Mouse (Mus musculus): ENCODE results near the gene St6galnac3. TPM values are rescaled to one million over a fixed set of nuclear protein-coding genes. Genes with fewer than 3 reads are reported as not detected.

Gene St6galnac3
- polyA plus RNA-seq, 1 experiment from 2014 or later, result 8.5 TPM

- TF ChIP-seq CTCF (IDR thresholded peaks at IDR 0.05; ENCODE audit: low read depth), result no peak
- H3K9ac ChIP-seq (ENCODE audit: low read depth, low read length), result no peak overlapping the region
- no peak overlapping the region for H3K27ac ChIP-seq (ENCODE audit: low read depth, low read length)
- no peaks in the 10 kb centered on the region for H3K36me3 ChIP-seq (ENCODE audit: control insufficient read depth, insufficient read depth)
- no peaks in the 10 kb centered on the region for H3K4me1 ChIP-seq (replicated peaks; ENCODE audit: control insufficient read depth, insufficient read depth, low read length)
- H3K4me3 ChIP-seq (ENCODE audit: low read depth, low read length), result no peak overlapping the region
- H3K4me2 ChIP-seq (replicated peaks; ENCODE audit: low read depth), result no peak overlapping the region
- H3K27me3 ChIP-seq (replicated peaks; ENCODE audit: control insufficient read depth, insufficient read depth, low read length), result no peaks in the 10 kb centered on the region
- ATAC-seq, result no peak
- H3K9me3 ChIP-seq (ENCODE audit: control insufficient read depth), result no peaks in the 10 kb centered on the region
- WGBS, result 77% methylated on average over 5 of the region's 5 CpGs
These were observed 244.4 kb downstream of the St6galnac3 start for GRCm38 (mm10) chr3:153480636-153481006.

GRCm38 (mm10) chr3:153480005-153480635 is 244.9 kb downstream of the St6galnac3 start:
- H3K9ac ChIP-seq (ENCODE audit: low read depth, low read length), result no peak overlapping the region

GRCm38 (mm10) chr3:153475919-153476318 is 249.1 kb downstream of the St6galnac3 start:
- ATAC-seq, result no peak
- Histone ChIP-seq H3K36me3 (ENCODE audit: control insufficient read depth, insufficient read depth) (no peaks in the 10 kb centered on the region), H3K9me3 (ENCODE audit: control insufficient read depth) (no peaks in the 10 kb centered on the region), H3K9ac (ENCODE audit: low read depth, low read length) (no peak overlapping the region), H3K27me3 (replicated peaks; ENCODE audit: control insufficient read depth, insufficient read depth, low read length) (no peaks in the 10 kb centered on the region), H3K4me2 (replicated peaks; ENCODE audit: low read depth) (no peak overlapping the region), H3K4me3 (ENCODE audit: low read depth, low read length) (no peak overlapping the region), H3K4me1 (replicated peaks; ENCODE audit: control insufficient read depth, insufficient read depth, low read length) (no peaks in the 10 kb centered on the region), H3K27ac (ENCODE audit: low read depth, low read length) (no peak overlapping the region)
- TF ChIP-seq CTCF (IDR thresholded peaks at IDR 0.05; ENCODE audit: low read depth), result no peak
- WGBS, result 91% methylated on average over 9 of the region's 9 CpGs

More at GRCm38 (mm10) chr3:153480005-153480635, 244.9 kb downstream of the St6galnac3 start:
- no peak overlapping the region for H3K4me3 ChIP-seq (ENCODE audit: low read depth, low read length)
- no peaks in the 10 kb centered on the region for H3K36me3 ChIP-seq (ENCODE audit: control insufficient read depth, insufficient read depth)
- no peak for TF ChIP-seq CTCF (IDR thresholded peaks at IDR 0.05; ENCODE audit: low read depth)
- no peak overlapping the region for H3K27ac ChIP-seq (ENCODE audit: low read depth, low read length)
- H3K4me2 ChIP-seq (replicated peaks; ENCODE audit: low read depth), result no peak overlapping the region
- H3K27me3 ChIP-seq (replicated peaks; ENCODE audit: control insufficient read depth, insufficient read depth, low read length), result no peaks in the 10 kb centered on the region
- no peak for ATAC-seq
- no peaks in the 10 kb centered on the region for H3K4me1 ChIP-seq (replicated peaks; ENCODE audit: control insufficient read depth, insufficient read depth, low read length)
- no peaks in the 10 kb centered on the region for H3K9me3 ChIP-seq (ENCODE audit: control insufficient read depth)
- WGBS, result 82% methylated on average over 3 of the region's 3 CpGs

GRCm38 (mm10) chr3:153475461-153475860 is 249.5 kb downstream of the St6galnac3 start:
- no peaks in the 10 kb centered on the region for H3K9me3 ChIP-seq (ENCODE audit: control insufficient read depth)
- no peak overlapping the region for H3K27ac ChIP-seq (ENCODE audit: low read depth, low read length)
- no peak for TF ChIP-seq CTCF (IDR thresholded peaks at IDR 0.05; ENCODE audit: low read depth)
- WGBS, result 93% methylated on average over 20 of the region's 20 CpGs
- no peaks in the 10 kb centered on the region for H3K27me3 ChIP-seq (replicated peaks; ENCODE audit: control insufficient read depth, insufficient read depth, low read length)
- no peaks in the 10 kb centered on the region for H3K36me3 ChIP-seq (ENCODE audit: control insufficient read depth, insufficient read depth)
- H3K4me1 ChIP-seq (replicated peaks; ENCODE audit: control insufficient read depth, insufficient read depth, low read length), result no peaks in the 10 kb centered on the region
- ATAC-seq, result no peak
- H3K9ac ChIP-seq (ENCODE audit: low read depth, low read length), result no peak overlapping the region
- no peak overlapping the region for H3K4me2 ChIP-seq (replicated peaks; ENCODE audit: low read depth)
- H3K4me3 ChIP-seq (ENCODE audit: low read depth, low read length), result no peak overlapping the region

- Histone ChIP-seq H3K9ac (ENCODE audit: low read depth, low read length) (no peak overlapping the region), H3K4me1 (replicated peaks; ENCODE audit: control insufficient read depth, insufficient read depth, low read length) (no peaks in the 10 kb centered on the region), H3K27ac (ENCODE audit: low read depth, low read length) (no peak overlapping the region), H3K27me3 (replicated peaks; ENCODE audit: control insufficient read depth, insufficient read depth, low read length) (no peaks in the 10 kb centered on the region), H3K36me3 (ENCODE audit: control insufficient read depth, insufficient read depth) (no peaks in the 10 kb centered on the region), H3K4me2 (replicated peaks; ENCODE audit: low read depth) (no peak overlapping the region), H3K9me3 (ENCODE audit: control insufficient read depth) (no peaks in the 10 kb centered on the region), H3K4me3 (ENCODE audit: low read depth, low read length) (no peak overlapping the region)
- TF ChIP-seq CTCF (IDR thresholded peaks at IDR 0.05; ENCODE audit: low read depth), result no peak
- 81% methylated on average over 11 of the region's 11 CpGs for WGBS
- no peak for ATAC-seq
These were observed 252.1 kb downstream of the St6galnac3 start for GRCm38 (mm10) chr3:153472583-153473471.

GRCm38 (mm10) chr3:153463849-153464248 is 261.1 kb downstream of the St6galnac3 start:
- Histone ChIP-seq H3K9me3 (ENCODE audit: control insufficient read depth) (0 out of 2 replicates have a peak, but pooled peaks cover 4% of the 10 kb centered on the region), H3K4me2 (replicated peaks; ENCODE audit: low read depth) (no peak overlapping the region), H3K36me3 (ENCODE audit: control insufficient read depth, insufficient read depth) (no peaks in the 10 kb centered on the region), H3K4me3 (ENCODE audit: low read depth, low read length) (no peak overlapping the region), H3K9ac (ENCODE audit: low read depth, low read length) (no peak overlapping the region), H3K27me3 (replicated peaks; ENCODE audit: control insufficient read depth, insufficient read depth, low read length) (no peaks in the 10 kb centered on the region), H3K27ac (ENCODE audit: low read depth, low read length) (no peak overlapping the region), H3K4me1 (replicated peaks; ENCODE audit: control insufficient read depth, insufficient read depth, low read length) (no peaks in the 10 kb centered on the region)
- WGBS, result 77% methylated on average over 6 of the region's 6 CpGs
- TF ChIP-seq CTCF (IDR thresholded peaks at IDR 0.05; ENCODE audit: low read depth), result no peak
- no peak for ATAC-seq

Measured in intestine, postnatal 0 days (tissue).